Mouse (Mus musculus) erythroblast, embryonic 14.5 days (primary cell): ENCODE measurements around the gene Sec31a.

Experiments
- GATA1 ChIP-seq: IDR thresholded peaks from 2 replicates; pipeline ENCODE4 v1.6.1; 2012; ENCODE audit warnings: low read length, inconsistent platforms, mixed read lengths
- TAL1 ChIP-seq: IDR thresholded peaks from 3 replicates; pipeline ENCODE4 v1.6.1; 2012; ENCODE audit warnings: low read length, inconsistent platforms, mixed read lengths

DNA sequence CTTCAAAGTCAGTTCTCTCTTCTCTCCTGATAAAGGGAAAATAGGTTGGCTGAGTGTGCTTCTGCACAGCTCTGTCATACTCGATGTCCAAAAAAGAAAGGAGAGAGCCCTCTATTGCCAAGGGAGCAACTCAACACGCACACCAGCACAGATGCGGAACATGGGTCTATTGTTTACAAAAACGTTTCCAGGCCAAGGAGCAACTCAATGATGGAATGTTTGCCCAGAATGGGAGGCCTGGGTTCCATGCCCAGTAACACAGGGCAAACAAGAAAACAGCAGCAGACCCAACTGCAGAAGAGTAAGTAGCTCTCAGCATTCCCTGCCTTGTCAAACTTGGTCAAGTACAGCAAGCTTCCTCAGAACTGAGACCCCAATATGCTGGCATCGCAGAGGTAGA, 47.5 kb downstream of the Sec31a start:
- no peak for TF ChIP-seq TAL1
- no peak for TF ChIP-seq GATA1
